Mouse (Mus musculus): ENCODE results near the gene Rps27a. TPM values are rescaled to one million over a fixed set of nuclear protein-coding genes. Genes with fewer than 3 reads are reported as not detected.

The Rps27a gene
- polyA plus RNA-seq, 2 experiments = 1,511 to 1,847 TPM

- ATAC-seq (ENCODE audit: low FRiP score, low read depth) = no peak
- Histone ChIP-seq H3K9ac (ENCODE audit: low read depth, low read length, severe bottlenecking) (no peak overlapping the region), H3K4me3 (replicated peaks; ENCODE audit: low read length) (no peak overlapping the region), H3K27me3 (ENCODE audit: control insufficient read depth, insufficient read depth, low read length) (no peaks in the 10 kb centered on the region), H3K36me3 (ENCODE audit: control insufficient read depth, insufficient read depth, low read length) (peaks cover 54% of the 10 kb centered on the region), H3K4me2 (replicated peaks; ENCODE audit: low read depth, low read length, severe bottlenecking) (no peak overlapping the region), H3K4me1 (ENCODE audit: control insufficient read depth, insufficient read depth, low read length) (peaks cover 10% of the 10 kb centered on the region), H3K9me3 (ENCODE audit: control insufficient read depth, low read length) (no peaks in the 10 kb centered on the region), H3K27ac (replicated peaks; ENCODE audit: low read depth, low read length) (no peak overlapping the region)
- no peak for DNase-seq (ENCODE audit: low spot score)
- WGBS = 89% methylated on average over 3 of the region's 3 CpGs
- TF ChIP-seq POLR2A (IDR thresholded peaks at IDR 0.05; ENCODE audit: borderline replicate concordance, extremely low read depth, insufficient read depth, insufficient read length) = no peak
Measured at GRCm38 (mm10) chr11:29544225-29544945, 3.5 kb downstream of the Rps27a start.

GRCm38 (mm10) chr11:29538201-29538600 is 9.7 kb downstream of the Rps27a start:
- H3K9me3 ChIP-seq (ENCODE audit: control insufficient read depth, low read length) = no peaks in the 10 kb centered on the region
- peaks cover 59% of the 10 kb centered on the region for H3K36me3 ChIP-seq (ENCODE audit: control insufficient read depth, insufficient read depth, low read length)
- DNase-seq (ENCODE audit: low spot score) (no peak), ATAC-seq (ENCODE audit: low FRiP score, low read depth) (no peak)
- H3K4me1 ChIP-seq (ENCODE audit: control insufficient read depth, insufficient read depth, low read length) = no peaks in the 10 kb centered on the region
- no peak overlapping the region for H3K4me2 ChIP-seq (replicated peaks; ENCODE audit: low read depth, low read length, severe bottlenecking)
- TF ChIP-seq POLR2A (IDR thresholded peaks at IDR 0.05; ENCODE audit: borderline replicate concordance, extremely low read depth, insufficient read depth, insufficient read length) = no peak
- no peak overlapping the region for H3K4me3 ChIP-seq (replicated peaks; ENCODE audit: low read length)
- H3K27ac ChIP-seq (replicated peaks; ENCODE audit: low read depth, low read length) = no peak overlapping the region
- H3K27me3 ChIP-seq (ENCODE audit: control insufficient read depth, insufficient read depth, low read length) = no peaks in the 10 kb centered on the region
- WGBS = 97% methylated on average over 1 of the region's 1 CpGs
- no peak overlapping the region for H3K9ac ChIP-seq (ENCODE audit: low read depth, low read length, severe bottlenecking)

GRCm38 (mm10) chr11:29525988-29526794 is 21.7 kb downstream of the Rps27a start, which contains the start of gene Mtif2:
TSS of gene Mtif2 (plus strand) at chr11:29526408.
- peak; percentile 76; the same call in 1 of the 2 replicates for TF ChIP-seq POLR2A (IDR thresholded peaks at IDR 0.05; ENCODE audit: borderline replicate concordance, extremely low read depth, insufficient read depth, insufficient read length)
- peak; percentile 92 for ATAC-seq (ENCODE audit: low FRiP score, low read depth)
- H3K9ac ChIP-seq (ENCODE audit: low read depth, low read length, severe bottlenecking) = peak within 1 kb of the TSS; percentile 79
- WGBS = 3% methylated on average over 42 of the region's 47 CpGs
- DNase-seq (ENCODE audit: low spot score) = peak; percentile 86
- peak within 1 kb of the TSS; percentile 65 for H3K4me3 ChIP-seq (replicated peaks; ENCODE audit: low read length)
- no peaks in the 10 kb centered on the region for H3K9me3 ChIP-seq (ENCODE audit: control insufficient read depth, low read length)
- no peaks in the 10 kb centered on the region for H3K27me3 ChIP-seq (ENCODE audit: control insufficient read depth, insufficient read depth, low read length)
- H3K4me1 ChIP-seq (ENCODE audit: control insufficient read depth, insufficient read depth, low read length) = peaks cover 4% of the 10 kb centered on the region; the same call in 1 of the 2 replicates
- peaks cover 5% of the 10 kb centered on the region for H3K36me3 ChIP-seq (ENCODE audit: control insufficient read depth, insufficient read depth, low read length)
- peak within 1 kb of the TSS; percentile 68 for H3K4me2 ChIP-seq (replicated peaks; ENCODE audit: low read depth, low read length, severe bottlenecking)
- peak within 1 kb of the TSS; percentile 86 for H3K27ac ChIP-seq (replicated peaks; ENCODE audit: low read depth, low read length)

DNA sequence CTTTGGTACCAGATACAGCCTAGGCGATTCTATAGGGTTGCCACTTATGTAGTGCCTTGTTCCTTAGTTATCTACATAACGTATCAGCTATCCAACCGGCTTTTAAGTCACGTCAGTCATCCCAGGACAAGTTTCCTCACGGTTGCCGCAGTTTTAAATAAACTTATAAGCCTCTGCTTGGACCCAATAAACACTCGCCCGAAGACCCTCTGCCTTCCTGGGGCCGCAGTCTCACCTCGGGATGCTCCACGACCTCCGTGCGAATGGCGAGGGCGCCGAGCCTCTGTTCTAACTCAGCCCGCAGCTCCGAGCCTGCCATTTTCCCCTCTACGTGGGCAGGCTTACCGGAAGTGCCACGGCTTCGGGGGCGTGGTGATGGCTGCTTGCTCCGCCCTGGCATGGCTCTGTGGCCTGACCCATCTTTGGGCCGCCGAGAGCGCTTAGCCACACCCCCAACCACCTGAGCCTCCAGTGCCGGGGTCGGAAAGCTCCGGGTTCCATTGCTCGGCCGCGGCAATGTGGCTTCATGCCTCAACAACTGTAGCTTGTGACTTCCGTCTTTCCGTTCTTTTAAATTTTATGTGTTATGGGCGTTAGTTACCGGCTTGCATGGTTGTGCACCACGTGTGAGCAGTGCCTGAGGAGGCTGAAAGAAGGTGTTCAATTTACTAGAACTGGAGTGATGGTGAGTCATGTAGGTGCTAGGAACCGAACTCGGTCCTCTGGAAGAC is 33.1 kb downstream of the Rps27a start, which contains the start of gene Prorsd1:
Prorsd1 (minus strand) TSS at position 352 of the 731 bp plus-strand sequence.
- peak; percentile 95 for ATAC-seq (ENCODE audit: low FRiP score, low read depth)
- 3% methylated on average over 40 of the region's 40 CpGs for WGBS
- Histone ChIP-seq H3K9ac (ENCODE audit: low read depth, low read length, severe bottlenecking) (peak within 1 kb of the TSS; percentile 62), H3K9me3 (ENCODE audit: control insufficient read depth, low read length) (no peaks in the 10 kb centered on the region), H3K4me1 (ENCODE audit: control insufficient read depth, insufficient read depth, low read length) (peaks cover 4% of the 10 kb centered on the region; the same call in 1 of the 2 replicates), H3K4me2 (replicated peaks; ENCODE audit: low read depth, low read length, severe bottlenecking) (peak within 1 kb of the TSS; percentile 50), H3K27ac (replicated peaks; ENCODE audit: low read depth, low read length) (peak within 1 kb of the TSS; percentile 72), H3K27me3 (ENCODE audit: control insufficient read depth, insufficient read depth, low read length) (no peaks in the 10 kb centered on the region), H3K4me3 (replicated peaks; ENCODE audit: low read length) (peak within 1 kb of the TSS; percentile 48), H3K36me3 (ENCODE audit: control insufficient read depth, insufficient read depth, low read length) (peaks cover 18% of the 10 kb centered on the region)
- DNase-seq (ENCODE audit: low spot score) = peak; percentile 95
- TF ChIP-seq POLR2A (IDR thresholded peaks at IDR 0.05; ENCODE audit: borderline replicate concordance, extremely low read depth, insufficient read depth, insufficient read length) = peak; percentile 80; the same call in 1 of the 2 replicates

GRCm38 (mm10) chr11:29514325-29514681 is 33.6 kb downstream of the Rps27a start:
- no peaks in the 10 kb centered on the region for H3K27me3 ChIP-seq (ENCODE audit: control insufficient read depth, insufficient read depth, low read length)
- ATAC-seq (ENCODE audit: low FRiP score, low read depth) (peak; percentile 2; the same call in 1 of the 2 replicates), DNase-seq (ENCODE audit: low spot score) (no peak)
- H3K27ac ChIP-seq (replicated peaks; ENCODE audit: low read depth, low read length) = peak overlapping the region; percentile 72
- peaks cover 4% of the 10 kb centered on the region; the same call in 1 of the 2 replicates for H3K4me1 ChIP-seq (ENCODE audit: control insufficient read depth, insufficient read depth, low read length)
- peak overlapping the region; percentile 62 for H3K9ac ChIP-seq (ENCODE audit: low read depth, low read length, severe bottlenecking)
- peak overlapping the region; percentile 50 for H3K4me2 ChIP-seq (replicated peaks; ENCODE audit: low read depth, low read length, severe bottlenecking)
- peaks cover 18% of the 10 kb centered on the region for H3K36me3 ChIP-seq (ENCODE audit: control insufficient read depth, insufficient read depth, low read length)
- TF ChIP-seq POLR2A (IDR thresholded peaks at IDR 0.05; ENCODE audit: borderline replicate concordance, extremely low read depth, insufficient read depth, insufficient read length) = no peak
- 18% methylated on average over 10 of the region's 10 CpGs for WGBS
- H3K4me3 ChIP-seq (replicated peaks; ENCODE audit: low read length) = peak overlapping the region; percentile 48
- no peaks in the 10 kb centered on the region for H3K9me3 ChIP-seq (ENCODE audit: control insufficient read depth, low read length)
